Comparison of ENCODE assay signal across 8 mouse cellular contexts in the genomic region with DNA sequence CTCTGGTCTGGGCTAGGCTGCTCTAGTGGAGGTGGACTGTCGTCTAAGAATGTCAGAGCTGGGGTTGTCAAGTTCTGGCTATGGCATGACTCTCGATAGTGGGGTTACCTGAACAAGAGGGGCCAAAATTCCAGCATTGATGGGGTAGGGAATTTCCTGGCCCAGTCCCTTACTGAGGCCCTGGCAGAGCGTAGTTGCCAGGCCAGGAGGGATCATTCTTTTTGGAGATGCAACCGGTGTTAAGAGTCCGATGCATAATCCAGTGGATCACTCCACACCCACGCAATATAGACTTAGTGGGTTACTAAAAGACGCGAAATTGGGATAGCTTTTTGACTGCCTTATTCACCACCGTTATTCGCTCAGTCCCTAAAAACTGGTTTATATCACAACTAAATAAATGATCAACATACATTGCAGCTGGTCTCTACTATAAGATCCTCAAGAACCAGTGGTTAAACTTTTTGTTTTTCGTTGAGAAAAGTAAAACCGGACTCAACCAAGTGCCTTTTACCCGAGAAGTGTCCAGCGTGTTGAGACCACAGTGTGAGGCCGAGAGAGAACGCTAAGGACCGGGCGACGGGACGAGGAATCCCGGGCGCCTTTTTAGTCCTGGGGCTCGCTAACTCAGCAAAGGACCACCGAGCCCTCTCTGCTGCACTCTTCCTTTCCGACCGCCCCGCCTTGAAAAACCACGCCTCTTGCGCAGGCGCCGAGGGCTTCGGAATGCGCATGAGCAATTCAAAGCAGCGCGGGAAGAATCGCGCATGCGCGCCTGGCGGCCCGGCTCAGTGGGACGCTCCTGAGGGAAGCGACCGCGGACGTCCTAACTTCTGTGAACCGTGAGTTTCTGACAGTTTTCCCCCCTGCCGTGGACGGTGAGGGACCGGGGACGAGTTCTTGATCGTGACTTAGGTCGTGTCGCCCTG. TPM values are rescaled to one million over a fixed set of nuclear protein-coding genes. Genes with fewer than 3 reads are reported as not detected.
DNase-seq lines count a peak whose midpoint lies in the region; ATAC-seq lines count a peak whose summit lies in the region.

Cdc7 (plus strand) TSS at position 739 of the 929 bp plus-strand sequence.

- H3K36me3 ChIP-seq in intestine, embryonic 14.5 days (ENCODE audit: control insufficient read depth, insufficient read depth, low read length), result peaks cover 19% of the 10 kb centered on the region; the same call in 1 of the 2 replicates

- DNase-seq in adipocyte (ENCODE audit: low spot score), result peak; percentile 93
- DNase-seq in embryo, embryonic 10 days (ENCODE audit: low spot score), result peak; percentile 96
- peak; percentile 93 for DNase-seq in gastrocnemius, postnatal 14 days
- peak; percentile 97 for DNase-seq in intestine, embryonic 14.5 days (ENCODE audit: low spot score)
- DNase-seq in left cerebral cortex, postnatal 14 days (ENCODE audit: low spot score in 2 of 2), result peak; percentile 83 to 92
- peak; percentile 97 for DNase-seq in mesoderm, embryonic 11.5 days (ENCODE audit: low read depth, low spot score)
- peak; percentile 82 to 86 for DNase-seq in right cerebral cortex, postnatal 36 days (ENCODE audit: low spot score in 2 of 2)
- peak; percentile 94 for DNase-seq in yolk sac, embryonic 10.5 days (ENCODE audit: low spot score)

- intact Hi-C loops in gastrocnemius, postnatal 14 days (cut with DNase I; ENCODE audit: low total_unique reads), result no loop called here
- intact Hi-C loops in left cerebral cortex, postnatal 14 days (cut with DNase I), result loop anchor here (10.0 kb wide), 1 partner anchor 109 kb away; no protein-coding TSS in a partner anchor

- no peaks in the 10 kb centered on the region for H3K27me3 ChIP-seq in intestine, embryonic 14.5 days (replicated peaks; ENCODE audit: control insufficient read depth, insufficient read depth, low read length)

- H3K9ac ChIP-seq in intestine, embryonic 14.5 days (ENCODE audit: low read length), result peak within 1 kb of the TSS; percentile 63

- peaks cover 3% of the 10 kb centered on the region; the same call in 1 of the 2 replicates for H3K9me3 ChIP-seq in intestine, embryonic 14.5 days (ENCODE audit: control insufficient read depth, low read length)

- H3K4me1 ChIP-seq in intestine, embryonic 14.5 days (replicated peaks; ENCODE audit: control insufficient read depth, insufficient read depth, low read length), result peaks cover 18% of the 10 kb centered on the region

- peak within 1 kb of the TSS; percentile 81 for H3K4me3 ChIP-seq in intestine, embryonic 14.5 days (ENCODE audit: low read depth, low read length)

- H3K27ac ChIP-seq in intestine, embryonic 14.5 days (ENCODE audit: low read depth), result peak within 1 kb of the TSS; percentile 72

- ATAC-seq in intestine, embryonic 14.5 days (replicated peaks; ENCODE audit: low FRiP score, low TSS enrichment, low read depth), result peak; percentile 91

- peak within 1 kb of the TSS; percentile 69 for H3K4me2 ChIP-seq in intestine, embryonic 14.5 days (ENCODE audit: low read length)

- 6% methylated on average over 54 of the region's 54 CpGs for WGBS in intestine, embryonic 14.5 days

RNA-seq across cellular contexts. Expression of gene Cdc7, which starts in this region (rescaled TPM):
- under 1 TPM; 0.88 to 1.00 TPM for total RNA-seq in gastrocnemius, postnatal 14 days (2021)
- polyA plus RNA-seq in intestine, embryonic 14.5 days (2014; fragmentation: Nextera tagmentation; extraction: Ambion mirVana), result 49.8 and 59.8 TPM in 2 replicates
- 10 to 100 TPM; 13.2 to 14.8 TPM for total RNA-seq in left cerebral cortex, postnatal 14 days (2021)

Comparison
In these comparisons a context has a peak if more than half of its experiments do, and no peak if none do; other contexts are left out.
1. Peak in every context shown above with its lines: DNase-seq, ATAC-seq, H3K4me3 ChIP-seq and H3K27ac ChIP-seq.
2. RNA of gene Cdc7 (total RNA-seq): 13.2 to 14.8 TPM in left cerebral cortex, postnatal 14 days; 0.88 to 1.00 TPM in gastrocnemius, postnatal 14 days; every median in the first group is over 4 times any median in the second.
3. Peak in DNase-seq in gastrocnemius, postnatal 14 days; RNA of the gene not detected or under 1 TPM.